Mouse (Mus musculus) forebrain, postnatal 0 days (tissue): ENCODE results near the gene Nop10. TPM values are rescaled to one million over a fixed set of nuclear protein-coding genes. Genes with fewer than 3 reads are reported as not detected.
A peak's percentile ranks its signal among the peaks of the same experiment; 100 is the strongest.

Source experiments
- ATAC-seq: fragments of 200-750 bp; cut with Nextera tagmentation; 2 replicates; pipeline ENCODE4 v1.8.0; 2017; ENCODE audit warnings: mild to moderate bottlenecking, moderate library complexity
- DNase-seq: peaks from one replicate; pipeline ENCODE4 v3.0.0-alpha.2; 2015
- H3K27ac ChIP-seq: fragments of 300-500 bp; sonication (generic); 2 replicates; pipeline ENCODE4 v1.5.1; 2014; ENCODE audit warnings: low read depth, mild to moderate bottlenecking, antibody characterized with exemption, low read length, moderate library complexity, mixed read lengths
- H3K27me3 ChIP-seq: fragments of 300-500 bp; sonication (generic); 2 replicates; pipeline ENCODE4 v1.6.1; 2014; ENCODE audit warnings: mild to moderate bottlenecking, low read length, mixed read lengths; ENCODE audit not compliant: insufficient read depth
- H3K36me3 ChIP-seq: fragments of 300-500 bp; sonication (generic); 2 replicates; pipeline ENCODE4 v1.6.1; 2014; ENCODE audit warnings: mild to moderate bottlenecking, moderate library complexity; ENCODE audit not compliant: insufficient read depth
- H3K4me1 ChIP-seq: fragments of 300-500 bp; sonication (generic); 2 replicates; pipeline ENCODE4 v1.6.1; 2014; ENCODE audit warnings: antibody characterized with exemption; ENCODE audit not compliant: insufficient read depth
- H3K4me2 ChIP-seq: fragments of 300-500 bp; sonication (generic); 2 replicates; pipeline ENCODE4 v1.6.1; 2014; ENCODE audit warnings: low read depth, mild to moderate bottlenecking, moderate library complexity
- H3K4me3 ChIP-seq: fragments of 300-500 bp; sonication (generic); 2 replicates; pipeline ENCODE4 v1.5.1; 2014; ENCODE audit warnings: low read depth, low read length, mixed read lengths
- H3K9ac ChIP-seq: fragments of 300-500 bp; sonication (generic); 2 replicates; pipeline ENCODE4 v1.6.1; 2014; ENCODE audit warnings: mild to moderate bottlenecking
- H3K9me3 ChIP-seq: fragments of 300-500 bp; sonication (generic); 2 replicates; pipeline ENCODE4 v1.6.1; 2016; ENCODE audit warnings: low read length
- CTCF ChIP-seq: sonication (generic); IDR thresholded peaks from 2 replicates; pipeline ENCODE4 v1.5.1; 2016; ENCODE audit warnings: antibody characterized with exemption, control low read depth, low read depth
- WGBS: fragments of 180-500 bp; shearing (Covaris S2); extraction: QIAGEN DNeasy Blood & Tissue Kit; methylation state at CpG from one replicate; pipeline ENCODE4 v1.1.7; 2014; 5-methylcytosine and 5-hydroxymethylcytosine counted together
- polyA plus RNA-seq: library from polyadenylated mRNA; unstranded; fragments of >200 nt; fragmentation: Nextera tagmentation; extraction: Ambion mirVana; gene quantifications from 2 replicates; pipeline ENCODE4 v1.2.1, GENCODE M21; 2015
- total RNA-seq: library from RNA; depleted of rRNA; stranded (reverse); fragments of >200 nt; gene quantifications from 2 replicates; pipeline ENCODE4 v1.2.3, GENCODE M21; 2014; rRNA removed

Nop10 gene
- total RNA-seq (95.1 and 120 TPM in 2 replicates), polyA plus RNA-seq (160 and 215 TPM in 2 replicates)

GRCm38 (mm10) chr2:112261748-112262653, at the start of gene Nop10:
TSS of gene Nop10 (plus strand) at chr2:112261926.
- TF ChIP-seq CTCF: peak; percentile 96
- H3K27ac ChIP-seq: peak within 1 kb of the TSS; percentile 60
- DNase-seq (peak; percentile 94), ATAC-seq (peak; percentile 74)
- no peaks in the 10 kb centered on the region for H3K27me3 ChIP-seq
- peaks cover 14% of the 10 kb centered on the region; the same call in 1 of the 2 replicates for H3K4me1 ChIP-seq
- H3K4me2 ChIP-seq: peak within 1 kb of the TSS; percentile 53
- H3K9ac ChIP-seq: peak within 1 kb of the TSS; percentile 50
- H3K4me3 ChIP-seq: peak within 1 kb of the TSS; percentile 60
- WGBS: under 1% methylated on average over 36 of the region's 36 CpGs
- H3K36me3 ChIP-seq: no peaks in the 10 kb centered on the region
- no peaks in the 10 kb centered on the region for H3K9me3 ChIP-seq

DNA sequence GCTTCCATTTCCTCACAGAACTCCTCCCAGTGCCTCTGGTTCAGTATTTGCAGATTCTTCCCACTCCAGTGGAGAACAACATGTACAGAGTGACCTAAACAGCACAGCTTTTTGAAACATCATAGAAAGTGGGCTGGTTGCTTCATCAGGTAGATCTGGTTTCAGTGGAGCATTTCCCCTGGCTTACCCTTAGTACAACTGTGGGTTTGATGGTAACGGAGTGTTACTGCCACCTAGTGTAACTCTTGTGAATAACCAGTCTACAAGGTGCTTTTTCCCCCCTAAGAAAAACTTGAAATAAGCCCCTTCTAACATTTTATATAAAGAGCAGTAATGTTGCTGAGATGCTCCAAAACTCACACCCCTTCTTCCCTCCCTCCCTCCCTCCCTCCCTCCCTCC, 45.7 kb upstream of the Nop10 start:
- 0% methylated on average over 1 of the region's 1 CpGs for WGBS
- TF ChIP-seq CTCF: peak; percentile 77
- Histone ChIP-seq H3K4me1 (no peaks in the 10 kb centered on the region), H3K4me3 (no peak overlapping the region), H3K4me2 (no peak overlapping the region), H3K27me3 (no peaks in the 10 kb centered on the region), H3K9me3 (no peaks in the 10 kb centered on the region), H3K36me3 (no peaks in the 10 kb centered on the region), H3K9ac (no peak overlapping the region), H3K27ac (no peak overlapping the region)
- DNase-seq: peak; percentile 71
- ATAC-seq: peak; percentile 74

DNA sequence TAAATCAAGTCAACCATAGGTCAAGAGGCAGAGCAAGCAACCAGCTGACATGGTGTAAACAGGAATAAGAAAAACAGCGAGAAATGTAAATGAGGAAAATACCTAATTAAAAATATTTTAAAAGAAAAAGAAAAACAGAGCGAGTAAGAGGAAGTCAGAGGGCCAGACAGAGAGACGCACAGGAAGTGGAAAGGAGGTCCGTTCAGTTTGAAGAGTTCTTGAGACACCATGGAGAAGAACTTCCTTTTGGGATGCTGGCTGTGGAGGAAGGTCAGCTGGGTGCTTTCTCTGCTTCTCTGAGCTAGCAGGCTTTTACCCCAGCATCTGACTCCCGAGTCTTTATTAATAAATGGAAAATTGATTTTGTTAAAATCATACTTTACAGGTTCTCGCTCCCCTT, 44.1 kb upstream of the Nop10 start:
- WGBS: 82% methylated on average over 6 of the region's 6 CpGs
- no peaks in the 10 kb centered on the region for H3K4me1 ChIP-seq
- no peak overlapping the region for H3K9ac ChIP-seq
- ATAC-seq (no peak), DNase-seq (no peak)
- no peaks in the 10 kb centered on the region for H3K36me3 ChIP-seq
- TF ChIP-seq CTCF: no peak
- H3K27ac ChIP-seq: no peak overlapping the region
- no peak overlapping the region for H3K4me3 ChIP-seq
- H3K9me3 ChIP-seq: no peaks in the 10 kb centered on the region
- no peaks in the 10 kb centered on the region for H3K27me3 ChIP-seq
- no peak overlapping the region for H3K4me2 ChIP-seq

GRCm38 (mm10) chr2:112220880-112221279, 40.8 kb upstream of the Nop10 start:
- H3K4me3 ChIP-seq: no peak overlapping the region
- H3K36me3 ChIP-seq: no peaks in the 10 kb centered on the region
- no peaks in the 10 kb centered on the region for H3K4me1 ChIP-seq
- no peak overlapping the region for H3K4me2 ChIP-seq
- 88% methylated on average over 5 of the region's 5 CpGs for WGBS
- no peak for ATAC-seq
- no peak for DNase-seq
- no peak overlapping the region for H3K27ac ChIP-seq
- no peaks in the 10 kb centered on the region for H3K9me3 ChIP-seq
- H3K9ac ChIP-seq: no peak overlapping the region
- H3K27me3 ChIP-seq: no peaks in the 10 kb centered on the region
- TF ChIP-seq CTCF: no peak

GRCm38 (mm10) chr2:112222607-112223006, 39.1 kb upstream of the Nop10 start:
- no peak overlapping the region for H3K27ac ChIP-seq
- TF ChIP-seq CTCF: no peak
- 82% methylated on average over 5 of the region's 5 CpGs for WGBS
- H3K4me3 ChIP-seq: no peak overlapping the region
- no peaks in the 10 kb centered on the region for H3K27me3 ChIP-seq
- no peaks in the 10 kb centered on the region for H3K9me3 ChIP-seq
- H3K36me3 ChIP-seq: no peaks in the 10 kb centered on the region
- H3K9ac ChIP-seq: no peak overlapping the region
- ATAC-seq (no peak), DNase-seq (no peak)
- H3K4me1 ChIP-seq: no peaks in the 10 kb centered on the region
- H3K4me2 ChIP-seq: no peak overlapping the region

- no peak for TF ChIP-seq CTCF
- H3K4me3 ChIP-seq: no peak overlapping the region
- H3K4me1 ChIP-seq: no peaks in the 10 kb centered on the region
- H3K36me3 ChIP-seq: no peaks in the 10 kb centered on the region
- H3K27me3 ChIP-seq: no peaks in the 10 kb centered on the region
- ATAC-seq: no peak
- H3K9ac ChIP-seq: no peak overlapping the region
- H3K9me3 ChIP-seq: no peaks in the 10 kb centered on the region
- no peak for DNase-seq
- H3K27ac ChIP-seq: no peak overlapping the region
- H3K4me2 ChIP-seq: no peak overlapping the region
- 60% methylated on average over 4 of the region's 4 CpGs for WGBS
Measured at GRCm38 (mm10) chr2:112224356-112224755, 37.4 kb upstream of the Nop10 start.

DNA sequence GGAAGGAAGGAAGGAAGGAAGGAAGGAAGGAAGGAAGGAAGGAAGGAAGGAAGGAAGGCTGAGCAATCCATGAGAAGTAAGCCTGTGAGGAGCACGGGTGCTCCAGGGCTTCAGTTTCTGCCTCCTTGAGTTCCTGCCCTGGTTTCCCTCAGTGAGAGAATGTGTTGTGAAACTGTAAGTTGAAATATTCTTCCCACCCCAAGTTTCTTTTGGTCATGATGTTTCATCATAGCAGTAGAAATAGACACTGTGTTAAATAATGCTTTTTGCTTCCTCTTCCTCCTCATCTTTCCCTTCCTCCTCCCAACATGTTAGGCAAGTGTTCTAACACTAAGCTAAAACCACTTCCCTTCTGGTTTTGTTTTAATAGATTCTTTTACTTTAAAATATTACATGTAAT, 29.1 kb upstream of the Nop10 start:
- DNase-seq (no peak), ATAC-seq (no peak)
- Histone ChIP-seq H3K4me3 (no peak overlapping the region), H3K9me3 (no peaks in the 10 kb centered on the region), H3K4me1 (no peaks in the 10 kb centered on the region), H3K4me2 (no peak overlapping the region), H3K36me3 (no peaks in the 10 kb centered on the region), H3K27me3 (no peaks in the 10 kb centered on the region), H3K9ac (no peak overlapping the region), H3K27ac (no peak overlapping the region)
- WGBS: 93% methylated on average over 1 of the region's 1 CpGs
- TF ChIP-seq CTCF: no peak
